Mouse (Mus musculus) midbrain, embryonic 15.5 days (tissue): Measurements from ENCODE around the gene Khdrbs2. TPM values are rescaled to one million over a fixed set of nuclear protein-coding genes. Genes with fewer than 3 reads are reported as not detected.
"Not testable (repeated sequence)": the region's sequence is repeated elsewhere in the genome, so short reads cannot be mapped to it uniquely, and the experiment has no call there.

Source experiments
- ATAC-seq: fragments of 200-750 bp; cut with Nextera tagmentation; replicated peaks from 2 replicates; pipeline ENCODE4 v1.8.0; 2017; ENCODE audit warnings: moderate TSS enrichment
- H3K27ac ChIP-seq: fragments of 300-500 bp; sonication (generic); 2 replicates; pipeline ENCODE4 v1.5.1; 2015; ENCODE audit warnings: mild to moderate bottlenecking, inconsistent platforms
- H3K27me3 ChIP-seq: fragments of 300-500 bp; sonication (generic); replicated peaks from 2 replicates; pipeline ENCODE4 v1.6.1; 2015; ENCODE audit warnings: inconsistent platforms
- H3K36me3 ChIP-seq: fragments of 300-500 bp; sonication (generic); replicated peaks from 2 replicates; pipeline ENCODE4 v1.6.1; 2015; ENCODE audit warnings: inconsistent platforms
- H3K4me1 ChIP-seq: fragments of 300-500 bp; sonication (generic); 2 replicates; pipeline ENCODE4 v1.6.1; 2015; ENCODE audit warnings: inconsistent platforms
- H3K4me2 ChIP-seq: fragments of 300-500 bp; sonication (generic); 2 replicates; pipeline ENCODE4 v1.6.1; 2015; ENCODE audit warnings: inconsistent platforms, mild to moderate bottlenecking, moderate library complexity
- H3K4me3 ChIP-seq: fragments of 300-500 bp; sonication (generic); 2 replicates; pipeline ENCODE4 v1.5.1; 2015; ENCODE audit warnings: mild to moderate bottlenecking, inconsistent platforms
- H3K9ac ChIP-seq: fragments of 300-500 bp; sonication (generic); 2 replicates; pipeline ENCODE4 v1.6.1; 2015; ENCODE audit warnings: mild to moderate bottlenecking, inconsistent platforms
- H3K9me3 ChIP-seq: fragments of 300-500 bp; sonication (generic); 2 replicates; pipeline ENCODE4 v1.6.1; 2016; ENCODE audit warnings: inconsistent platforms
- WGBS: fragments of 180-500 bp; shearing (Covaris S2); methylation state at CpG from one replicate; pipeline ENCODE4 v1.1.7; 2015; ENCODE audit warnings: mixed read lengths; 5-methylcytosine and 5-hydroxymethylcytosine counted together
- polyA plus RNA-seq: library from polyadenylated mRNA; unstranded; fragments of >200 nt; fragmentation: Nextera tagmentation; extraction: Ambion mirVana; gene quantifications from 2 replicates; pipeline ENCODE4 v1.2.1, GENCODE M21; 2015

The Khdrbs2 gene
- polyA plus RNA-seq, 1 experiment from 2014 or later, result 56.8 TPM

DNA sequence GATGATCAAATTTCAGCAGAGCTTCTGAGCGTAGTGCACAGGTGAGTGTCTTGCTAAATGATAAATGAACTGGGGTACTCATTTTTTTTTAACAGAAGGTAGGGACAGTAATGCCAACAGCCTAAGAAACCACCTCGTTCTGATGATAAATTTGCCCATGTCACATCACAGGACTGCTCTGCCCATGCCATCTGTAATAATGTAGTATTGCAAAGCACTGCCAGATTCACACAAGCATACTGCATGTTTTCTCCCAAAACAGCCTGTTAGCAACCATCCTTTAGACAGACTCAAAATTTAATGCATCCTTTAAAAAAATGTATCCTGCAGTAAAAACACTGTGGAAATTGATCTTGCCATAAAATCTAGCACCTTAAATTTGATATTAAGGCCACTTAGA is 315.4 kb downstream of the Khdrbs2 start:
- H3K9me3 ChIP-seq, result no peaks in the 10 kb centered on the region
- no peaks in the 10 kb centered on the region for H3K36me3 ChIP-seq
- H3K27me3 ChIP-seq, result no peaks in the 10 kb centered on the region
- H3K4me3 ChIP-seq, result no peak overlapping the region
- 84% methylated on average over 2 of the region's 2 CpGs for WGBS
- no peak overlapping the region for H3K9ac ChIP-seq
- ATAC-seq, result no peak
- no peaks in the 10 kb centered on the region for H3K4me1 ChIP-seq
- H3K4me2 ChIP-seq, result no peak overlapping the region
- H3K27ac ChIP-seq, result no peak overlapping the region

DNA sequence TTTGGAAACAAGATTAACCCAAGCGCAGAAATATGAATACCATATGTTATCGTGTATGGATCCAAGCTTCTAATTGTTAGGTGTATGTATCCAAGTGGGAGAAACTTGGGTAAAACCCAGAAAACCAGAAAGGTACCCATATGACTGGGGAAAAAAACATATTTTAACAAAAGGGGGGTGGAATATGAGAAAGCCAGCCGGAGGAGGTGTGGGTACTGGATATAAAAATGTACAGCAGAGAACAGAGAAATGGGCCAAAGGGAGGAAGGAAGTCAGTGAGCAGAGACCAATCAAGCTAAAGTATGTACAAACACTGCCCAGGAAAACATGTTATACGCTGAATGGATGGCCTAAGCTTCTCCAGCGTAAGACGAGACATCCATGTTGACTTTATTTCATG is 330.9 kb downstream of the Khdrbs2 start:
- Histone ChIP-seq H3K27ac (no peak overlapping the region), H3K9me3 (no peaks in the 10 kb centered on the region), H3K4me2 (no peak overlapping the region), H3K9ac (no peak overlapping the region), H3K4me1 (no peaks in the 10 kb centered on the region), H3K4me3 (no peak overlapping the region), H3K36me3 (no peaks in the 10 kb centered on the region), H3K27me3 (no peaks in the 10 kb centered on the region)
- no peak for ATAC-seq
- WGBS, result 93% methylated on average over 6 of the region's 6 CpGs

DNA sequence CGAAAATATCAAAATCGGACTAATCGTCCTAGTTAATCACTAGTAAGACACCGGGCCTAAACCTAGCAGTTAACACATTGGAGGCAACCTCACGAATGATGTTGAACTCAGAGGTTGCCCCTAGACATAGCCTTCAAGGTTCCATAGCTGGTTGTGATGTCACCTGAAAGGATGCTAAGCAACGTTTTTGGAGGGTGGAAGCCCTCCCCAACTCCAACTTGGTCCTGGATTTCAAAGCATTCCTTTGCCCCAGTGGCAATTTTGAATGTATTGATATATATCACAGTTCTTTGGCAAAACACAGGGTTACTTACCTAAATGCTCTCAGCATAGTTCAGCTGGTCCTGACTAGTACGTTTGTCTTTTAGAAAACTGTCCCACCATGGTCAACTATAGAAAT is 374.7 kb downstream of the Khdrbs2 start, which contains the start of gene Gm5415:
Gene Gm5415, minus strand, starts transcription at position 101 of the 400 bp plus-strand sequence.
- not testable (repeated sequence) for H3K27ac ChIP-seq, H3K9me3 ChIP-seq, H3K36me3 ChIP-seq, H3K27me3 ChIP-seq, ATAC-seq, H3K4me3 ChIP-seq, H3K9ac ChIP-seq, H3K4me2 ChIP-seq, H3K4me1 ChIP-seq
- 83% methylated on average over 3 of the region's 7 CpGs for WGBS

DNA sequence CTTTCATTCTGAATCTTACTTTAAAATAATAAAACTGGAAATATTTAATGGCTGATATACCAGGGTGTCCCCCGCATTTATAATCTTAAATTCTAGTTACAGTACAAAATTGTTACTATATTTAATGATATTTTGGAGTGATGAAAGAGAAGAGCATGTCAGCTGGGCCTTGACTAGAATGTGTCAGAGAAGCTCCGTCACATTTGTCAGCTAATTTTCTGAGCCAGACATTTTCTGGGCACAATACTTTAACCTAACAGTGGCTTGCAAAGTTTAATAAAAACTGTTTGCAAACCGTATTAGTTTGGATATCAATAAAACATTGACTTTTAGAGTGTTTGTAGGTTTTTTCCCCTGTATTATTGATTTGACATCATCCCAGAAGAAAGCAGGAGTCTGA is 380.9 kb downstream of the Khdrbs2 start:
- no peaks in the 10 kb centered on the region for H3K27me3 ChIP-seq
- no peak for ATAC-seq
- no peaks in the 10 kb centered on the region for H3K4me1 ChIP-seq

DNA sequence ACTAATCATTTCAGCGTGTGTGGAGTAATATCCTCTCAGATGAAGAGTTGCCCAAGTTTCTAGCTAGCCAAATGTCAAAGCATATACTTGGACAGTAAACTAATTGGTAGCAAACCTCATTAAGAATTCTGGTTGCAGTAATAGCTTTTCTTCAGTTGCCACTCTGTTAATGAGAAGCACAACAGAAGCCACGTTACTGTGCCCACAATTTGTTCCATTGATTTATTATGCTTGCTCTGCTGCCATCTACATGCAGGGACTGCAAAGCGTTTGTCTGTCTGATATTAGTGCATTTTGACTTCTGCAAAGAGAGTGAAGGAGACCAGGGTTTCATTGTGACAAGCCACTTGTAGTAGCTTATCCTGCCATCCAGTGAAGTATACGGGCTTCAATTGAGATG is 381.4 kb downstream of the Khdrbs2 start:
- Histone ChIP-seq H3K9ac (no peak overlapping the region), H3K36me3 (no peaks in the 10 kb centered on the region), H3K4me1 (no peaks in the 10 kb centered on the region), H3K4me2 (no peak overlapping the region), H3K27me3 (no peaks in the 10 kb centered on the region), H3K4me3 (no peak overlapping the region), H3K9me3 (no peaks in the 10 kb centered on the region), H3K27ac (no peak overlapping the region)
- ATAC-seq, result peak; percentile 66
- WGBS, result 44% methylated on average over 4 of the region's 4 CpGs

More for the DNA sequence above, 380.9 kb downstream of the Khdrbs2 start:
- 88% methylated on average over 3 of the region's 3 CpGs for WGBS
- H3K9me3 ChIP-seq, result no peaks in the 10 kb centered on the region
- H3K4me3 ChIP-seq, result no peak overlapping the region
- H3K4me2 ChIP-seq, result no peak overlapping the region
- no peak overlapping the region for H3K9ac ChIP-seq
- H3K27ac ChIP-seq, result no peak overlapping the region
- H3K36me3 ChIP-seq, result no peaks in the 10 kb centered on the region

DNA sequence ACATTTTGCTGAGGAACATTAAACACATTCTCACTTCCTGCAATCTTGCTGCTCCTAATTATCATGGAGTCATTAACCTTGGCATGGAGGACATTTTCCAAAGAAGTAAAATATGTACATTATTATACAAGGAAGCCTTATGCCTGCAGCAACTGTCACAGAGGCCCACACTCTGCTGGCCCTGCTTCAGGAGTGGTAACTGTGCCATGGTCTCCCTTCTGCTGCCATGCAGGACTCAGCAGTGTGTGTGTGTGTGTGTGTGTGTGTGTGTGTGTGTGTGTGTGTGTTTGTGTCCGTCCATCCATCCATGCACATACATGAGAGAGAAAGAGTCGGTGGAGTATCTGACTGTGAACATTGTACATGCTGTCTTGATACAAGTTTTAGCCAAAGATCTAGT is 396.4 kb downstream of the Khdrbs2 start:
- Histone ChIP-seq H3K36me3 (no peaks in the 10 kb centered on the region), H3K9me3 (no peaks in the 10 kb centered on the region), H3K4me2 (no peak overlapping the region), H3K27ac (no peak overlapping the region), H3K9ac (no peak overlapping the region), H3K27me3 (no peaks in the 10 kb centered on the region), H3K4me1 (no peaks in the 10 kb centered on the region), H3K4me3 (no peak overlapping the region)
- no peak for ATAC-seq
- 91% methylated on average over 2 of the region's 2 CpGs for WGBS

DNA sequence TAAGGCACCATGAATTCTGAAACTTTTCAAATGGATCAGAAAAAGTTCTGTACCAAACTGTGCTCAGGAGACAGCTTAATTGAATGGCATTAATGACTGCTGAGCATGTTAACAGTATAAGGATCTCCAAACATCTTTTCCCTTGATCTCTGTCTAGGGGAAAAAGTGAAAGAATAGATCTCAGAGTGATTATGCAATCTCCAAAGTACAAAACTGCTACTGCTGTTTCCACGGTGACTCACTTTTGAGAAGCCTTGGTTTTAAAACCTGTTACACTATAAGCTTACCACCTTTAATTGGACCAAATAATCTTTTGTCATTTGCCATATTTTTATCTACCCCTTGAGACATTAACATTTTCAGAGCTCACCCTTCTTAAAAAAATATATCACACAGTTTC is 453.5 kb downstream of the Khdrbs2 start:
- no peak for ATAC-seq
- no peaks in the 10 kb centered on the region for H3K9me3 ChIP-seq
- H3K9ac ChIP-seq, result no peak overlapping the region
- no peaks in the 10 kb centered on the region for H3K27me3 ChIP-seq
- H3K4me2 ChIP-seq, result no peak overlapping the region
- 35% methylated on average over 1 of the region's 1 CpGs for WGBS
- no peak overlapping the region for H3K27ac ChIP-seq
- no peaks in the 10 kb centered on the region for H3K36me3 ChIP-seq
- no peaks in the 10 kb centered on the region for H3K4me1 ChIP-seq
- no peak overlapping the region for H3K4me3 ChIP-seq

DNA sequence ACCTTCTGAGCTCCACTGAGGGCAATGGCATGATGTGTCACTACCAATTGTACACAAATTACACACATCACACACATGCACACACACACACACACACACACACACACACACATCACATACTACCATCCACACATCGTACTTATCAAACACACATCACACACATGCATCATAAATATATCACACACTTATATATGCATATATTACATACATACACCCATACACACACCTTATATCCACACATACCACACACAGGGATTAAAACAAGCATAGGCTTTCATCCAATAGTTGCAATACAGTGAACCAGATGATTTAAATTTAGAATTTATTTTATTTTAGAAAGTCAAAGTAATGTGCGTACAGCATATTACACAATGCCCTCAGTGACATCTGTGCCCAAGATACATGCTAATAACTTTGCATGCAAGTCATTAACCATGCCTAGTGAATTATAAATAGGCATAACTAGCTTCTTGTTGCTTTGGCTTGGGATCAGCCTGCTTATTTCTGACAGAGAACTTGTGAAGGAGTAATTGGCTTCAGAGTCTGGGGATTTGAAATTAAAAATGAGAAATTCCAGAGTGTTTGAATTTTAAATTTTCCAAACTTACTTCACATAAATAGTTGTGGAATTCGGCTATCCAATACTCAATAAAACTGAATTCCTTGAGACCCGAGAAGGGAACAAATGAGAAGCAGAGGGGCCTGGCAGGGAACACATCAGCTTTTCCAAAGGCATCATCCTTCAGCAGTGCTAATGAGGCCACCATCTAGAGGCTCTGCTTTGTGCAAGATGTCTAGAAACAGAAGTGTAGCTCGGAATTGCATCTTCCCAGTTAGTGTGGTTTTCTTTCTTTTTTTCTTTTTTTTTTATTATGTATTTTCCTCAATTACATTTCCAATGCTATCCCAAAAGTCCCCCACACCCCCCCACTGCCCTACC is 460.2 kb downstream of the Khdrbs2 start:
- Histone ChIP-seq H3K9me3 (no peaks in the 10 kb centered on the region), H3K36me3 (no peaks in the 10 kb centered on the region), H3K27ac (no peak overlapping the region), H3K4me1 (no peaks in the 10 kb centered on the region), H3K4me2 (no peak overlapping the region), H3K9ac (no peak overlapping the region), H3K27me3 (no peaks in the 10 kb centered on the region), H3K4me3 (no peak overlapping the region)
- ATAC-seq, result peak; percentile 59; the same call in 1 of the 2 replicates
- 78% methylated on average over 5 of the region's 5 CpGs for WGBS

DNA sequence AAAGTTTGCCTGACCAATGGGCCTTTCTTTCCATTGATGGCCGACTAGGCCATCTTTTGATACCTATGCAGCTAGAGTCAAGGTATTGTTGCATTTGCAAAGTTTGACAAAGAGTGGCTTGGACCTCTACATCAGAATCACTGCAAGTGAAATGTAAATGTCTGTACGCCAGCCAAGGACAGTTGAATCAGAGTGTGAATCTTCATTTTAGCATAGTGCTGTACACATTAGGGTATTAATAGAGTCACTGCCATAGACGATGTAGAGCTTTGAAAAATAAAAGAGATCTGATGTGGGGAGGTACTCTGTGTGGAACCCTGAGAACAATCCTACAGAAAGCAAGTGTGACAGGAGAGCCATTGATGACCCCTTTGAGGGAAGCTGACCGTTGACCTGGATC is 460.9 kb downstream of the Khdrbs2 start:
- Histone ChIP-seq H3K9ac (no peak overlapping the region), H3K9me3 (no peaks in the 10 kb centered on the region), H3K4me3 (no peak overlapping the region), H3K4me1 (no peaks in the 10 kb centered on the region), H3K27ac (no peak overlapping the region), H3K36me3 (no peaks in the 10 kb centered on the region), H3K27me3 (no peaks in the 10 kb centered on the region), H3K4me2 (no peak overlapping the region)
- ATAC-seq, result no peak
- 85% methylated on average over 4 of the region's 4 CpGs for WGBS

DNA sequence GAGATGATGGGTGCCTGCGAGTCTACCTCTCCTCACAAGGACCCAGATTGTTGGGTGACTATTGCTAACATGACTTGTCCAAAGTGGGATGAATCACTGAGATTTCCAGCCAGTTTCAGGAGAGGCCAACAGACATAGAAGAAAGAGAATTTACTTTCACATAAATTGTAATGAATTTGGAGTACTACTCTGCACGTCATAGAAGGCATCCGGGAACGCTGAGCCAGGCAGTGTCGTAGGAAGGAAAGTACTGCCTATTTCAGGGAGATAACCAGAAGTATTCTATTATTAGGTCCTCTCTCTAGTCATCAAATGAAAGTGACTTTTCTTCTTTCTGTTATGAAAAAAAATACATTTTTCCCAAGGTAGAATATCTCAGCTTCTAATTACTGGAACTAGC is 466.6 kb downstream of the Khdrbs2 start:
- Histone ChIP-seq H3K4me2 (no peak overlapping the region), H3K36me3 (no peaks in the 10 kb centered on the region), H3K9me3 (no peaks in the 10 kb centered on the region), H3K4me1 (no peaks in the 10 kb centered on the region), H3K27ac (no peak overlapping the region), H3K9ac (no peak overlapping the region), H3K4me3 (no peak overlapping the region), H3K27me3 (no peaks in the 10 kb centered on the region)
- WGBS, result 86% methylated on average over 5 of the region's 5 CpGs
- no peak for ATAC-seq

DNA sequence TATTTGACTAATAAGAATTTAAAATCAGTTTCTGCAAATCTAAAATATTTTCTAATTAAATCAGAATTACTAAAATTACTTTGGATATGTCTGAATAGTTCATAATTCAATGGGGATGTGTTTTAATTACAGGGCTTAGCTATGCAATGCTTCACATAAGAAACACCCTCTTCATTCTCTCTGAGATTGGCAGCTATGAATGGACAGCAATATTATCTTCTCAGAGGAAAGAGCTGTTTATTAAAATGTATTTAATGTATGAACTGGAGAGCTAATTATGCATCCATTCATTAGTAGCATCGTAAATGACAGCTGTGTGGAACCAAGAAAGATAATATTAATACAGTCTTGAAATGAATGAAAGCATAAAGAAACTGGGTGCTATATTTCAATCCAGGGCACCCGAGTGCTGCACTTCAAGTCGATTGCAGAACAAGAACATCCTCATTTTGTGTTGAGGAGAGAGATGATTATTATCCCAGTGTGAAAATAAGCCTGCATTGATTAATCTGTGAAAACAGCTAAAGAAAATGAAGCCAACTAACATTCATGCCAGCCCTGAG is 477.2 kb downstream of the Khdrbs2 start:
- no peaks in the 10 kb centered on the region for H3K36me3 ChIP-seq
- WGBS, result 56% methylated on average over 3 of the region's 3 CpGs
- H3K9me3 ChIP-seq, result no peaks in the 10 kb centered on the region
- H3K4me2 ChIP-seq, result no peak overlapping the region
- no peaks in the 10 kb centered on the region for H3K4me1 ChIP-seq
- ATAC-seq, result peak; percentile 60; the same call in 1 of the 2 replicates
- no peak overlapping the region for H3K4me3 ChIP-seq
- H3K9ac ChIP-seq, result no peak overlapping the region
- no peak overlapping the region for H3K27ac ChIP-seq
- no peaks in the 10 kb centered on the region for H3K27me3 ChIP-seq

DNA sequence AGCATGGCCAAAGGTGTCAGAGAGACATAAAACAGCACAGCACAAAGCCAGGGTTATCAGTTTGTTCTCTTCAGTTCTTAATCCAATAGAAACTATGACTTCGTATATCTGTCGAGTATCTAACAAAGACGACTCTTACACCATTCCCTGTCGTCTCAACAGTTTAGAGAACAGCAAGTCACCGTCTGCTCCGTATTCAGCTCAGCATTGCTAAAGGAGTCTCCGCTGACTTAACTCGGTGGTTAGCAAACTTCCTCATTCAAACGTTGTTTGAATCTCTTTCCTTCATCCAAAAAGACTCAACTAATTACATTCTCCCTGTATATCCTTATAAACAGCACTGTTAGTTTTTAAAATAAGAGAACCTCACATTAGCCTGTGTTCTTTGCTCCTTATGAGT is 521.3 kb downstream of the Khdrbs2 start:
- no peaks in the 10 kb centered on the region for H3K27me3 ChIP-seq
- H3K36me3 ChIP-seq, result no peaks in the 10 kb centered on the region
- no peak overlapping the region for H3K27ac ChIP-seq
- H3K9me3 ChIP-seq, result no peaks in the 10 kb centered on the region
- H3K4me2 ChIP-seq, result no peak overlapping the region
- H3K9ac ChIP-seq, result no peak overlapping the region
- H3K4me3 ChIP-seq, result no peak overlapping the region
- no peak for ATAC-seq
- WGBS, result 83% methylated on average over 9 of the region's 9 CpGs
- no peaks in the 10 kb centered on the region for H3K4me1 ChIP-seq

DNA sequence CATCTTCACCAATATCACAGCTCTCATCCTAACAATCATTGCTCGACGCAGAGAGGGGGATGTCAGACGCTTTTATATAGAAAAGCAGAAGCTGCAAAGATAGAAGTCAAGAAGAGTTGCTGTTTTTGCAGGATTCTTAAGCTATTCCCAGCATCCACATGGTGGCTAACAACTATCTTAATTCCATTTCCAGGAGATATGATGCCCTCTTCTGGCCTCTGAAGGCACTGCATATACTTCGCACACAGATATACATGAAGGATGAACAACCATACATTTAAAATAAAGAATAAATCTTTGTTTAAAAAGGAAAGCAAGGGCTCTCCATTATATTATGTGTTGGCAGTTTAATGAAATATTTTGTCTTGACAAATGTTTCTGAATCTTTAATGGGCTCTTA is 527.6 kb downstream of the Khdrbs2 start:
- Histone ChIP-seq H3K27me3 (no peaks in the 10 kb centered on the region), H3K4me1 (no peaks in the 10 kb centered on the region), H3K4me2 (no peak overlapping the region), H3K4me3 (no peak overlapping the region), H3K9ac (no peak overlapping the region), H3K27ac (no peak overlapping the region), H3K36me3 (no peaks in the 10 kb centered on the region), H3K9me3 (no peaks in the 10 kb centered on the region)
- ATAC-seq, result no peak
- WGBS, result 96% methylated on average over 4 of the region's 4 CpGs
